Mouse (Mus musculus): ENCODE measurements at regions not wholly inside any gene's neighbourhood (a gene's known extent, or its start where the extent isn't known, plus 50 kb on each side); places are given as distances from the start of the nearest gene placed in this dataset.

DNA sequence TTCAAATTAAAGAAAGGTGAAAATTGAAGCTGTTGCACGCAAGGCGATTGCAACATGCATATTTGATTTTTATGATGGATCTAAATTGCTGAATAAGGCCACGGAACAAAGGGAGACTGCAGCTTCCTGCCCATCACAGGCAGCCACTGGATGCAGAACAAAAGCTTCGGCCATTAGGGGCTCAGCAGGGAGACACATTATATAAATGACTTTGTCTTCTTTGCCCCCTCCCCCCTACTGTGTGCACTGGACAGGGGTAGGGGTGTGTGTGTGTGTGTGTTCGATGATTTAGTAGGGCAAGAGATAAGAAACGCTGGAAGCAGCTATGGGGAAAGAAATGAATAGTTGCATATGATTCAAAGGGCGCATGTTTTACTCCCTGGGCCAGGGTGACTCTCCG lies 481.2 kb upstream of the Pmfbp1 start:
- Histone ChIP-seq H3K27me3 (no peaks in the 10 kb centered on the region), H3K27ac (no peak overlapping the region), H3K36me3 (no peaks in the 10 kb centered on the region), H3K9me3 (replicated peaks) (no peaks in the 10 kb centered on the region), H3K4me1 (no peaks in the 10 kb centered on the region), H3K9ac (no peak overlapping the region), H3K4me2 (no peak overlapping the region), H3K4me3 (replicated peaks) (no peak overlapping the region)
- no peak for ATAC-seq (replicated peaks; ENCODE audit: low FRiP score)
- 42% methylated on average over 8 of the region's 8 CpGs for WGBS

DNA sequence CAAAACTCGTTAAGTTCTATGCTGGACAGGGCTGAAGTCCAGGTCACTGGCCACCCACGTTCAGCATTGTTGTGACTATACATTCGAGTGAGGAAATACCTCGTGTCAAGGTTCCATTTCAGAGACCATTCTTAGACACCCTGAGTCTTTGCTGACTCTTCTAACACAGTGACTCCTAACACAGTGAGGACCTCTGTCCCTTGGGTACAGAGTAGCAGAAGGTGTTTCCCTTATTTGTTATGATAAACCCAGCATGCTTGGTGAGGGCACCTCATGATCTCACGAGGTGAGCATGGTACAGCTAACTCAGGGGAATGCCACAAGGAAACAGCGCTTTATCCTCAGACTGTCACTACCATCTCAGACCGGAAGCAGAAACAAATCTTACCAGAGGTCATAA lies 480.2 kb upstream of the Pmfbp1 start:
- Histone ChIP-seq H3K4me1 (no peaks in the 10 kb centered on the region), H3K9ac (no peak overlapping the region), H3K9me3 (replicated peaks) (no peaks in the 10 kb centered on the region), H3K27me3 (no peaks in the 10 kb centered on the region), H3K36me3 (no peaks in the 10 kb centered on the region), H3K4me3 (replicated peaks) (no peak overlapping the region), H3K27ac (no peak overlapping the region), H3K4me2 (no peak overlapping the region)
- ATAC-seq (replicated peaks; ENCODE audit: low FRiP score), result no peak
- 56% methylated on average over 7 of the region's 7 CpGs for WGBS

DNA sequence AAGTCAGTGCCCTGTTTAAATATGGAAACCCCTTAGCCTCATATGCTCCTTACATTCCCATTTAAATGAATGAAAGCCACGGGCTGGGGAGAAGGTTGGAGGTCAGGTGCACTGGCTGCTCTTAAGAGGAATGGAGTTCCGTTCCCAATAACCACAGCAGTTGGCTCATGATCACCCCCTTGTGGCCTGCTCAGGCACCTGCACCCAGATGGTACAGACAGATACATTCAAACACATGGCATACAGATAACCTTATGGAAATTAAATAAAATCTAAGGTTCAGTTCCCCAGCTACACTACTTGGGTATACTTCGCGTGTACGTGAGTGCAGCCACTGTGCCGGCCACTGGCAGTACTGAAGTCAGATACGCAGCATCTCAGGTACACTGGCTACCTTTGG lies 479.1 kb upstream of the Pmfbp1 start:
- Histone ChIP-seq H3K9ac (no peak overlapping the region), H3K27me3 (no peaks in the 10 kb centered on the region), H3K4me3 (replicated peaks) (no peak overlapping the region), H3K4me1 (no peaks in the 10 kb centered on the region), H3K36me3 (no peaks in the 10 kb centered on the region), H3K9me3 (replicated peaks) (no peaks in the 10 kb centered on the region), H3K27ac (no peak overlapping the region), H3K4me2 (no peak overlapping the region)
- no peak for ATAC-seq (replicated peaks; ENCODE audit: low FRiP score)
- WGBS, result 71% methylated on average over 7 of the region's 7 CpGs

DNA sequence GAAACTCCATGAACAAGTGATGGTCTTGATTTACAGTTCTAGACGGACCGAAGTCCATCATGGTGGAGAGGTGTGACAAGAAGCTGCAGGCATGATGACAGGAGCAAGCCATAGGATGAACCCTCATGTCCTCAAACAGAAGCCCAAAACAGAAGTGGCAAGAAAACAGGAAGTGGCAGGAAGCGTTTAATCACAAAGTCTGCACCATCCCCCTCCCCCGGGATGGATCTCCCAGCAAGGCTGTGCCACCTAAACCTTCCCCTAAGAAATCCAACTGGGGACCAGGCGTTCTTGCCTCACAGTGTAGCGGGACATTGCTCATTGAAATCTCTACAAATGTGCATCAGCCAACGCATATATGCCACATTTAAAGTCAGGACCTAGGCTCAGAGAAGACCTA lies 474.3 kb upstream of the Pmfbp1 start:
- 77% methylated on average over 7 of the region's 7 CpGs for WGBS
- no peaks in the 10 kb centered on the region for H3K36me3 ChIP-seq
- H3K4me3 ChIP-seq (replicated peaks), result no peak overlapping the region
- H3K4me1 ChIP-seq, result no peaks in the 10 kb centered on the region
- no peaks in the 10 kb centered on the region for H3K9me3 ChIP-seq (replicated peaks)
- H3K4me2 ChIP-seq, result no peak overlapping the region
- no peak for ATAC-seq (replicated peaks; ENCODE audit: low FRiP score)
- no peaks in the 10 kb centered on the region for H3K27me3 ChIP-seq
- H3K9ac ChIP-seq, result no peak overlapping the region
- no peak overlapping the region for H3K27ac ChIP-seq

DNA sequence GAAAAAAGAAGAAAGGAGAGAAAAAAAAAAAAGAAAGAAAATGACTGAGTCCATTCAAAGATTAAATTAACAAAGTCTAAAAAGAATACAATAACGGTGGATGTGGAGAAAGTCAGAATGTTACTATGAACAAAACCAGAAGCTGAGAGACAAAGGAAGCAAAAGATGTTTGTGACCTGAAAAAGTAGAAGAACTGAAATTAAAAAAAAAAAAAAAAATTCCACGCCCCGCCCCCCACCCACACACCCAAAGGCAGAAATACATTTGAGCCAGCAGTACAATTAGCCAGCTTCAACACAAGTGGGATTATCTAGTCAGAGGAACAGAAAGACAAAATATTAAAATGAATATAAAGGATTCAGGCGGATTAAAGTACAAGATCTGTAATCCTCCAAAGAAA lies 473.7 kb upstream of the Pmfbp1 start:
- no peaks in the 10 kb centered on the region for H3K27me3 ChIP-seq
- H3K36me3 ChIP-seq, result no peaks in the 10 kb centered on the region
- no peaks in the 10 kb centered on the region for H3K9me3 ChIP-seq (replicated peaks)
- no peak overlapping the region for H3K4me2 ChIP-seq
- no peak overlapping the region for H3K27ac ChIP-seq
- 95% methylated on average over 4 of the region's 4 CpGs for WGBS
- no peak for ATAC-seq (replicated peaks; ENCODE audit: low FRiP score)
- H3K9ac ChIP-seq, result no peak overlapping the region
- H3K4me1 ChIP-seq, result no peaks in the 10 kb centered on the region
- H3K4me3 ChIP-seq (replicated peaks), result no peak overlapping the region

DNA sequence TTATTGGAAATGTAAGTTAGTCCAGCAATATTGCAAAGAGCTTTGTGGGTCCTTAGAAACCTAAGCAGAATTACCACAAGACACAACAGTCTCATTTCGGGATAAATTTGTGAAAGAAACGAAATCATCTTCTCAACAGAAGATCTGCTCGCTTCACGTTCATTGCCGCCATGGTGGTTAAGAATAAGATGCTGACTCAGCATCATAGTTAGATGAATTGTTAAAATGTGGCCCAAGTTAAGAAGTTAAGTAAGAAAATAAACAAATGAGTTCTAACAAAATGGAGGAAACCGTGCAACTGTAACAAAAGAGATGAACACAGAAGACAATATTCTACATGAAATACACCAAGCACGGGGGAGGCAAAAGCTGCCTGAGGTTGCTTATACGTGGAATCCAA lies 465.9 kb upstream of the Pmfbp1 start:
- no peak overlapping the region for H3K4me3 ChIP-seq (replicated peaks)
- no peak for ATAC-seq (replicated peaks; ENCODE audit: low FRiP score)
- WGBS, result 89% methylated on average over 8 of the region's 8 CpGs

DNA sequence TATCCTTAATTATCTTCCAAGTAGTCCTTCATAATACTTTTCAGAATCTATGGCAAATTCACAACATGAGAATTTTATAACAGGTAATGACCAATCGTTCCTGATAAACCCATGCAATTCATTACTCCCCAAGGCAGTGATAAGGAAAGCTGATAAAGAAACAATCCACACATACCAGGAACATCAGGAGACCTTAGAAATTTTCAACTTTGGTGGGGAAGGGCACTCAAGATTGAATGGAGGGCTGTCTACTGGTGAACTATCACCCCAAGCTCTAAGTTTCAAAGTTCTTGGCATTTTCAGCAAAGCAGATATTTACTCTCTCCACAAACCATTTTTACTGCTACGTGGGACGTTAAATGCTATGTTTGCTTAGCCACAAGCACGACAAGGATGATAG lies 440.2 kb upstream of the Pmfbp1 start:
- no peak for ATAC-seq (replicated peaks; ENCODE audit: low FRiP score)
- no peaks in the 10 kb centered on the region for H3K27me3 ChIP-seq
- H3K4me1 ChIP-seq, result no peaks in the 10 kb centered on the region
- H3K27ac ChIP-seq, result no peak overlapping the region
- H3K4me3 ChIP-seq (replicated peaks), result no peak overlapping the region
- H3K9me3 ChIP-seq (replicated peaks), result peaks cover 7% of the 10 kb centered on the region; the same call in 1 of the 2 replicates
- 50% methylated on average over 4 of the region's 4 CpGs for WGBS
- no peak overlapping the region for H3K4me2 ChIP-seq
- H3K9ac ChIP-seq, result no peak overlapping the region
- H3K36me3 ChIP-seq, result no peaks in the 10 kb centered on the region

More for the DNA sequence above, 465.9 kb upstream of the Pmfbp1 start:
- Histone ChIP-seq H3K36me3 (no peaks in the 10 kb centered on the region), H3K9me3 (replicated peaks) (no peaks in the 10 kb centered on the region), H3K27ac (no peak overlapping the region), H3K4me2 (no peak overlapping the region), H3K4me1 (no peaks in the 10 kb centered on the region), H3K9ac (no peak overlapping the region), H3K27me3 (no peaks in the 10 kb centered on the region)

DNA sequence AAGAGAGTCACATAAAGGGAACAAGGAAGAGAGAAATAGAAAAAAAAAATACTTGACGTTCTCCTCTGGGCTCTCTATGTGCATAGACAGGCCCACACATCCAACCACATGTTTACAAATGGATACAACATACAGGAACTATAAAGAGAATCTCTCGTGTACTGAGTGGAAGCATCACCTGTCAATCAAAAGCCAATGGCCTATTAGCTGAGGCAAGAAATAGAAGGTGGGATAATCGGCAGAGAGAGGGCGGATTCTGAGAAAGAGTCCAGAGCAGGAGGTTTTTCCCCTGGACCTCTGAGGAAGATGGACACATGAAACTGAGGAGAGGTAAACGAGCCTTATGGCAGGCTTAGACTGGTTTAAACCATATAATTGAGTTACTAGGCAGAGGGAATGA lies 434.7 kb upstream of the Pmfbp1 start:
- H3K27me3 ChIP-seq, result no peaks in the 10 kb centered on the region
- H3K4me1 ChIP-seq, result no peaks in the 10 kb centered on the region
- ATAC-seq (replicated peaks; ENCODE audit: low FRiP score), result no peak
- 76% methylated on average over 5 of the region's 5 CpGs for WGBS
- H3K9ac ChIP-seq, result no peak overlapping the region
- H3K27ac ChIP-seq, result no peak overlapping the region
- no peaks in the 10 kb centered on the region for H3K9me3 ChIP-seq (replicated peaks)
- H3K4me3 ChIP-seq (replicated peaks), result no peak overlapping the region
- no peak overlapping the region for H3K4me2 ChIP-seq
- H3K36me3 ChIP-seq, result no peaks in the 10 kb centered on the region

DNA sequence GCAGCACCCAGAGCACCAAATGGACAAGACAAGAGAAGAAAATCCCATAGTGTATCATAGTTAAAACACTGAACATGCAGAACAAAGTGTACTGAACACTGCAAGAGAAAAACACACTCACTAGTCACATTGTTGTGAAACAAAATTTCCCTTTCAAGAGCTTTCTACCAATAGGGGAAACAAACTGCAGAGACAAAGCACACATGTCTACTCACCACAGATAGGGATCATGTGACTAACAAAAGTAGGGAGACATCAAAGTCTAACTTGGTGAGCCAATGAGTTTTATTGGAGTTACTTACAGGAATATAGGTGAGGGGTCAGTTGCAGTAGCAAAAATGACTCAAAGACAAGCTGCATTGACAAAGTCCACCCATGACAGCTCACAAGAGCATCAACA lies 431.5 kb upstream of the Pmfbp1 start:
- ATAC-seq (replicated peaks; ENCODE audit: low FRiP score), result no peak
- H3K27ac ChIP-seq, result no peak overlapping the region
- H3K4me3 ChIP-seq (replicated peaks), result no peak overlapping the region
- H3K9ac ChIP-seq, result no peak overlapping the region
- no peak overlapping the region for H3K4me2 ChIP-seq
- H3K9me3 ChIP-seq (replicated peaks), result no peaks in the 10 kb centered on the region
- H3K27me3 ChIP-seq, result no peaks in the 10 kb centered on the region
- no peaks in the 10 kb centered on the region for H3K4me1 ChIP-seq
- no peaks in the 10 kb centered on the region for H3K36me3 ChIP-seq

DNA sequence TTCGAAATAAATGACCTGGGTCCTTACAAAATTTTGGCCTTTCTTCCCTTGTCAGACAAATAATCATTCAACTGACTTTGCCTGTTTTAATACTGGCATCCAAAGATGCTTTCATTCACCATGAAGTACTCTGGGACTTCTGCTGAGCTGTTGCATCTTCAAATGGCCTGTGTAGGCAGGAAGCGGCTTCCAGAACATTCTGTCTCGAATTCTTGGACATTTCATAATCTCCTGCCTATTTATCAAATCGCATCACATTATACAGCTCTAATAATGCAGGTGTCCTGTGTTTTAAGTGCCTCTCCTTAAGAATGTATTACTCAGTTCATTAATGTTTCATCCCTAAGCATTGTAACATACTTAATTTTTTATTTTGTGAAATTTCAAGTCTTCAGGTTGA lies 420.1 kb upstream of the Pmfbp1 start:
- no peak overlapping the region for H3K9ac ChIP-seq
- ATAC-seq (replicated peaks; ENCODE audit: low FRiP score), result no peak
- H3K27ac ChIP-seq, result no peak overlapping the region
- H3K27me3 ChIP-seq, result no peaks in the 10 kb centered on the region
- H3K4me1 ChIP-seq, result peaks cover 6% of the 10 kb centered on the region
- no peak overlapping the region for H3K4me3 ChIP-seq (replicated peaks)
- WGBS, result 89% methylated on average over 4 of the region's 4 CpGs
- no peak overlapping the region for H3K4me2 ChIP-seq
- no peaks in the 10 kb centered on the region for H3K36me3 ChIP-seq
- 0 out of 2 replicates have a peak, but pooled peaks cover 4% of the 10 kb centered on the region for H3K9me3 ChIP-seq (replicated peaks)

DNA sequence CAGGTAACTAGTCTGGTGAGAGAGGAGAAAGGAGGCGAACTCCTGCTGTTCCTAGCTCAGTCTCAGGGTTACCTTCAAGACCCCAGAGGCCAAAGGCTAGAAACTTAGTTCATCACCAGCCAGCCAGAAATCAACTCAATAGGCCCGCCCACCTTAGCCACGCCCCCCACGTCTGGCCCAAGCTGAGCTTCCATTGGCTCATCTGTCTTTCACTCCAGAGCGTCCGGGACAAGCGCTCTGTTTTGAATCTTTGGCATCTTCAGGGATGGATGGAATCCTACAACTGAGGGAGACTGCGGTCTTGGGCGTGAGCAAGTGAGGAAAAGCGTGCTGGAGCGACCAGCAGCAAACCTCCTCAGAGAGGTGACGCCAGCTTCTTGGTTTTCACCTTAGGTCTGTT lies 418.8 kb upstream of the Pmfbp1 start:
- ATAC-seq (replicated peaks; ENCODE audit: low FRiP score), result 0 out of 2 replicates have a peak, but pooled peaks have one; percentile 25
- Histone ChIP-seq H3K27ac (no peak overlapping the region), H3K36me3 (no peaks in the 10 kb centered on the region), H3K4me1 (peaks cover 6% of the 10 kb centered on the region), H3K4me3 (replicated peaks) (peak overlapping the region; percentile 37), H3K4me2 (peak overlapping the region; percentile 56), H3K9ac (no peak overlapping the region), H3K9me3 (replicated peaks) (0 out of 2 replicates have a peak, but pooled peaks cover 4% of the 10 kb centered on the region), H3K27me3 (no peaks in the 10 kb centered on the region)
- 23% methylated on average over 12 of the region's 12 CpGs for WGBS

DNA sequence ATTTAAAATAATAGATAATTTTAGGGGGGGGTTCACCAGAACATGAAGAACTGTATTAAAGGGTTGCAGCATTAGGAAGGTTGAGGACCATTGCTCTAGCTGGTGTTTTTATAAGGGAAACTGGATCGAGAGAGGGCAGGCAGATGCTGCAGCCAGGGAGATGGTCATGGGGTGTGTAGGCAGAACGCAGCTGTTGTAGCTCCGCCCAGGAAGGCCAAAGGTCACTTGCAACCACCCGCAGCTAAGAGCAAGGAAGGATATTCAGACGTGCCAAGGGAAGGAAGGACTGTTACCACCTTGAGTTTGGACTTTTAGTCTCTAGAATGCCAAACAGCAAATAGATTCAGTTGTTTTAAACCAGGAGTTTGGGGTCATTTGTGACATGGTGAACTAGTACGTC lies 414.6 kb upstream of the Pmfbp1 start:
- Histone ChIP-seq H3K27ac (no peak overlapping the region), H3K9me3 (replicated peaks) (0 out of 2 replicates have a peak, but pooled peaks cover 4% of the 10 kb centered on the region), H3K4me1 (peaks cover 6% of the 10 kb centered on the region), H3K4me2 (no peak overlapping the region), H3K4me3 (replicated peaks) (no peak overlapping the region), H3K27me3 (no peaks in the 10 kb centered on the region), H3K9ac (no peak overlapping the region), H3K36me3 (no peaks in the 10 kb centered on the region)
- no peak for ATAC-seq (replicated peaks; ENCODE audit: low FRiP score)
- WGBS, result 41% methylated on average over 6 of the region's 6 CpGs

DNA sequence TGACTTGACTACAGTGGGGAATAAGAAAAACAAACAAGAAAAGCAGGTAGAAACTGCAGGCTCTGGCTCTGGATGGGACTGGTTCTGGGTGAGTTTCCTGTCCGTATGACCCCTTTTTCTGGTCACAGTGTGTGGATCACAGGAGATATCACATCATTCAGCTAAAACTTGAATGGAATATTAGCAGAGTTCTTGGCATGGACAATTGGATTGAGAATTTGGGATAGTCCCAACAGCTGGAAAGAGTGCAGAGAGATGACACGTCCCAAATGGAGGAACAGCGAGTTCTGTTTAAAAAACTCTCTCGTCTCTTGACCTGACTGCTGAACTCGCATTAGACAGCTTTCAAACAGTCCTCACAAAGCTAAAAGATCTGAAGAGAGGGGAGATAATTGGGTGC lies 412.5 kb upstream of the Pmfbp1 start:
- H3K4me1 ChIP-seq, result no peaks in the 10 kb centered on the region
- 65% methylated on average over 5 of the region's 5 CpGs for WGBS
- 0 out of 2 replicates have a peak, but pooled peaks cover 4% of the 10 kb centered on the region for H3K9me3 ChIP-seq (replicated peaks)
- no peaks in the 10 kb centered on the region for H3K27me3 ChIP-seq
- H3K27ac ChIP-seq, result no peak overlapping the region
- no peak overlapping the region for H3K9ac ChIP-seq
- no peaks in the 10 kb centered on the region for H3K36me3 ChIP-seq
- no peak overlapping the region for H3K4me3 ChIP-seq (replicated peaks)
- no peak for ATAC-seq (replicated peaks; ENCODE audit: low FRiP score)
- H3K4me2 ChIP-seq, result no peak overlapping the region

Measured in kidney, embryonic 15.5 days (tissue).